Mouse (Mus musculus): Measurements from ENCODE around the gene Ugt2b34. TPM values are rescaled to one million over a fixed set of nuclear protein-coding genes. Genes with fewer than 3 reads are reported as not detected.
"Not testable (repeated sequence)": the region's sequence is repeated elsewhere in the genome, so short reads cannot be mapped to it uniquely, and the experiment has no call there.

The Ugt2b34 gene
- polyA plus RNA-seq, 1 experiment from 2014 or later = 0.11 TPM

- Histone ChIP-seq H3K9me3 (replicated peaks) (no peaks in the 10 kb centered on the region), H3K27ac (replicated peaks) (no peak overlapping the region), H3K36me3 (no peaks in the 10 kb centered on the region), H3K4me1 (no peaks in the 10 kb centered on the region), H3K27me3 (no peaks in the 10 kb centered on the region), H3K4me2 (replicated peaks) (no peak overlapping the region), H3K4me3 (replicated peaks) (no peak overlapping the region), H3K9ac (no peak overlapping the region)
- 18% methylated on average over 1 of the region's 1 CpGs for WGBS
- no peak for ATAC-seq (ENCODE audit: insufficient number of reproducible peaks, low FRiP score, low TSS enrichment, low read depth)
These were observed 49.1 kb downstream of the Ugt2b34 start for GRCm38 (mm10) chr5:86857682-86858081.

GRCm38 (mm10) chr5:86856505-86856904, 50.2 kb downstream of the Ugt2b34 start:
- H3K36me3 ChIP-seq; H3K4me3 ChIP-seq (replicated peaks); H3K9ac ChIP-seq; H3K9me3 ChIP-seq (replicated peaks); H3K4me2 ChIP-seq (replicated peaks); H3K27me3 ChIP-seq; H3K27ac ChIP-seq (replicated peaks); H3K4me1 ChIP-seq; ATAC-seq (ENCODE audit: insufficient number of reproducible peaks, low FRiP score, low TSS enrichment, low read depth): not testable (repeated sequence)
- 65% methylated on average over 13 of the region's 13 CpGs for WGBS

GRCm38 (mm10) chr5:86851658-86852057, 55.1 kb downstream of the Ugt2b34 start:
- Histone ChIP-seq H3K4me3 (replicated peaks) (no peak overlapping the region), H3K9me3 (replicated peaks) (no peaks in the 10 kb centered on the region), H3K36me3 (no peaks in the 10 kb centered on the region), H3K27ac (replicated peaks) (no peak overlapping the region), H3K9ac (no peak overlapping the region), H3K4me1 (no peaks in the 10 kb centered on the region), H3K27me3 (no peaks in the 10 kb centered on the region), H3K4me2 (replicated peaks) (no peak overlapping the region)
- WGBS = 38% methylated on average over 5 of the region's 5 CpGs
- ATAC-seq (ENCODE audit: insufficient number of reproducible peaks, low FRiP score, low TSS enrichment, low read depth) = no peak

GRCm38 (mm10) chr5:86850104-86850503, 56.6 kb downstream of the Ugt2b34 start:
- Histone ChIP-seq H3K9me3 (replicated peaks) (no peaks in the 10 kb centered on the region), H3K4me3 (replicated peaks) (no peak overlapping the region), H3K27me3 (no peaks in the 10 kb centered on the region), H3K27ac (replicated peaks) (no peak overlapping the region), H3K36me3 (no peaks in the 10 kb centered on the region), H3K4me1 (no peaks in the 10 kb centered on the region), H3K9ac (no peak overlapping the region), H3K4me2 (replicated peaks) (no peak overlapping the region)
- ATAC-seq (ENCODE audit: insufficient number of reproducible peaks, low FRiP score, low TSS enrichment, low read depth) = no peak

GRCm38 (mm10) chr5:86841261-86841660, 65.5 kb downstream of the Ugt2b34 start:
- H3K9me3 ChIP-seq (replicated peaks); H3K27me3 ChIP-seq; H3K4me2 ChIP-seq (replicated peaks); H3K36me3 ChIP-seq; ATAC-seq (ENCODE audit: insufficient number of reproducible peaks, low FRiP score, low TSS enrichment, low read depth); H3K4me3 ChIP-seq (replicated peaks); H3K4me1 ChIP-seq; H3K27ac ChIP-seq (replicated peaks); H3K9ac ChIP-seq: not testable (repeated sequence)

GRCm38 (mm10) chr5:86840207-86840606, 66.5 kb downstream of the Ugt2b34 start:
- H3K9ac ChIP-seq = no peak overlapping the region
- no peaks in the 10 kb centered on the region for H3K9me3 ChIP-seq (replicated peaks)
- H3K4me1 ChIP-seq = no peaks in the 10 kb centered on the region
- no peak for ATAC-seq (ENCODE audit: insufficient number of reproducible peaks, low FRiP score, low TSS enrichment, low read depth)
- no peak overlapping the region for H3K27ac ChIP-seq (replicated peaks)
- H3K4me2 ChIP-seq (replicated peaks) = no peak overlapping the region
- 97% methylated on average over 2 of the region's 2 CpGs for WGBS
- no peak overlapping the region for H3K4me3 ChIP-seq (replicated peaks)
- H3K27me3 ChIP-seq = no peaks in the 10 kb centered on the region
- peaks cover 14% of the 10 kb centered on the region for H3K36me3 ChIP-seq

Other genes with a start within 250 kb of the Ugt2b34 start
- 3.0 and 3.5 TPM in 2 replicates for gene Tmprss11b, start 230.6 kb downstream of the Ugt2b34 start, polyA plus RNA-seq (2015; fragmentation: Nextera tagmentation; extraction: Ambion mirVana)
- 0.77 and 1.0 TPM in 2 replicates for gene Tmprss11e, start 161.1 kb downstream of the Ugt2b34 start, polyA plus RNA-seq (2015; fragmentation: Nextera tagmentation; extraction: Ambion mirVana)
- 40.7 and 40.8 TPM in 2 replicates for gene Ythdc1, start 102.7 kb downstream of the Ugt2b34 start, polyA plus RNA-seq (2015; fragmentation: Nextera tagmentation; extraction: Ambion mirVana)
- not detected in 2 replicates for gene Ugt2b1, start 19.6 kb upstream of the Ugt2b34 start, polyA plus RNA-seq (2015; fragmentation: Nextera tagmentation; extraction: Ambion mirVana)
- gene Ugt2b35, start 93.9 kb upstream of the Ugt2b34 start, polyA plus RNA-seq (2015; fragmentation: Nextera tagmentation; extraction: Ambion mirVana) = not detected in 2 replicates
- not detected in 2 replicates for gene Ugt2b36, start 185.6 kb upstream of the Ugt2b34 start, polyA plus RNA-seq (2015; fragmentation: Nextera tagmentation; extraction: Ambion mirVana)
- not detected in 2 replicates for gene Ugt2b5, start 233.4 kb upstream of the Ugt2b34 start, polyA plus RNA-seq (2015; fragmentation: Nextera tagmentation; extraction: Ambion mirVana)